Mouse (Mus musculus): ENCODE results near the gene Hadh.

The Hadh gene

DNA sequence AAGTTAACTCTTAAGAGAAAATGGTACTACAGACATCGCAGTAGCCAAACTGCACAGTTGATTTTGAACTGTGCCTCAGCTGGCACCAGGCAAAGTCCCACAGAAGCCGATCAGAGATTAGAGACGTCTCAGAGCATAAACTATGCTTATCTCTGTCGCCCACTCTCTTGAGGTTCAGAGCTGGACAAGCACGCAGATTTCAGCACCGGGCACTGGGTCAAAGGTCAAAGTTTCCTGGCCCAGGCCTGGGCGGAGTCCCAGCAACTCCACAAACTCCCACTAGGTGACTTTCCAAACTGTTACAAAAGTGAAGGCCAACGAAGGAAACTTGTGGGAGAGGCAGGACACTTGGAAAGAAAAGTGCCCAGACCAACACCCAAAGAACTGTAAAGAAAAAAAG lies 744 bp downstream of the Hadh start:
- DNase-seq (ENCODE audit: low spot score in 2 of 2) = peak; percentile 16 to 28

DNA sequence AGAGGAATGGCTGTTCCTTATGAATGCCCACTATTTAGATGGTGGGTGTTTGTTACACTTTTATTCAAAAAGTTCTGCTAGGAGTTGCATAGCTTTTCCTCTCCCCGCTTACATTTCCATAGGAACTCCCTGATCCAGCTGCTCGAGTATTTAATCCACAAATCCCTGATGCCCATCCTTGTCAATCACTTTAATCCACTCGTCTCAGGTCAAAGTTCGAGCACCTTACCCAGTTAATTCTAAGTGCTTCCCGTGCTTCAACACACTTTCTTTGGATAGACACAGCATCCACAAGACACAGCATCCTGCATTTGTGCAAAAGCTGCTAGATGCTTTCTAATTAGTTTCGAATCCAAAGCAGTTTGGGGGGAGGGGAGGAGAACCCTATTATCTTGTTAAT lies 1.5 kb downstream of the Hadh start:
- DNase-seq (ENCODE audit: low spot score in 2 of 2) = no peak

GRCm38 (mm10) chr3:131266366-131267050 lies 5.4 kb downstream of the Hadh start:
- DNase-seq (ENCODE audit: low spot score in 2 of 2) = no peak

GRCm38 (mm10) chr3:131265516-131265915 lies 6.4 kb downstream of the Hadh start:
- DNase-seq (ENCODE audit: low spot score in 2 of 2) = no peak

DNA sequence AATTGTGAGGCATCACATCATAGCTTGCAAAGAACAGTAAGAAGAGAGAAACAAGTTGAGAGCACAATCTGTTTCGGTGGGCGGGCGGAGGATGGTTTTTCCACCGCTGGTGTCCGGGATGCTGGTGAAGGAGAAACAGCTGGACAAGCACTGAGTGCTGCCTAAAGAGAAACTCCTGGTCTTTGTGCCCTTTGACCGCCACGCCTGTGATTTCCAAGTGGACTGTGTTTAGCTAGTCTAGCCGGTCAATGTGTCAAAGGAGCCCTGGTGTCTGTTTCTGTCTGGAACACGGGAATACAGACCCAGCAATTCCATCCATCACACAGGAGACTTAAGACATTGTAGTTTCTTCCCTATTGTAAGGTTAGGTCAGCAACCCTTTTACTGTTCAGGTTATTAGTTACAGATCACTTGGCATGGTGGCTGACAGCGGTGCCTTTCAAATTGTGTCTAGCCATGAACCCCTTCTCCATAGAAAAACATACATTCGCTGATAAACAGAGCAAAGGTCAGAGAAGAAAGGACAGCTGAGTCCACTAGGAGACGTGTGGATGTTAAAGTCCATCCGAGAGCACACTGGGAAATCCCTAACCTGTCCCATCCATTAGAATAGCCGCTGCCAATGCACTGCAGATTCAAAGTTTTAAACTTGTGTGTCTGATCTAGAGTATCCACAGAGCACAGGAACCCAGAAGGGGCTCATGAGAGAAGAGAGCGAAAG lies 8.0 kb downstream of the Hadh start:
- no peak for DNase-seq (ENCODE audit: low spot score in 2 of 2)

- no peak for DNase-seq (ENCODE audit: low spot score in 2 of 2)
Measured at GRCm38 (mm10) chr3:131260418-131260817, 11.5 kb downstream of the Hadh start.

- DNase-seq (ENCODE audit: low spot score in 2 of 2) = no peak
Measured at GRCm38 (mm10) chr3:131259392-131259965, 12.4 kb downstream of the Hadh start.

- DNase-seq (ENCODE audit: low spot score in 2 of 2) = no peak
Measured at GRCm38 (mm10) chr3:131258921-131259320, 13.0 kb downstream of the Hadh start.

GRCm38 (mm10) chr3:131255399-131255981 lies 16.4 kb downstream of the Hadh start:
- DNase-seq (ENCODE audit: low spot score in 2 of 2) = no peak

DNA sequence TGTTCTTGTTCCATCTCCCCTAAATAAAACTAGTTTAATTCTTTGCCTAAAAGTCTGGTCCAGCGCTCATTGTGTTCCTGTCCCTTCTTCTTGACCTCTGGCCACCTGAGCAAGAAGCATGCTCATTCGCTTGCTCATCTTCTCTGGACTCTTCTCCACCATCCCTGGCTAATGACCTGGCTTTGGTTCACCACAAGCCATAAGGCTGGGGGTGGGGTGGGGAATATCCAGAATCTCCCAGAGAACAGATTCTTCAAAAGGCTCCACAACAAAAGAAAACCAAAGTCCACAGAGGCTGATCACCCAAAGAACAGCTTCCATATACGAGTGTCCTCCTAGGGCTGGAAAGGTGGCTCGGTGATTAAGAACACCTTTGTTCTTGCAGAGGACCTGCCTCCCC lies 16.9 kb downstream of the Hadh start:
- no peak for DNase-seq (ENCODE audit: low spot score in 2 of 2)

GRCm38 (mm10) chr3:131251601-131252000 lies 20.3 kb downstream of the Hadh start:
- DNase-seq (ENCODE audit: low spot score in 2 of 2) = no peak

DNA sequence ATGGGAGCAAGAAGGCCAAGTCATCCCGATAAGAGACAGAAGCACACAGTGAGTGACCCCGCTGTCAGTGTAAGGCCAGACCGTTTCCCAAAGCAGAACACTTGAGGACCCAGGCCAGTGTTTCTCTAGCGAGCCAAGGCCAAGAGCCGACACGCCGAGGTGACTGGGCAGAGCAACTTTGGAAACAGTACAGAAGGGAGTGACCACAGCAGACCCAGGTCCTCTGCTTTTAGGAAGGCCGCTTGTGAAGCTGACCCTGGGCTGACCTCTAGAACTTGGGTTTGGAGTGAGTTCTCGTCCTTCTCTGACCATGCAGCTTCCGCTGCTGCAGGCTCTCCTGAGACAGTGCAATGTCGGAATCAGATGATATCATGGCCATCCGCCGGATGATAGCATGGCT lies 20.9 kb downstream of the Hadh start:
- DNase-seq (ENCODE audit: low spot score in 2 of 2) = no peak

- no peak for DNase-seq (ENCODE audit: low spot score in 2 of 2)
Measured at GRCm38 (mm10) chr3:131250283-131250682, 21.6 kb downstream of the Hadh start.

DNA sequence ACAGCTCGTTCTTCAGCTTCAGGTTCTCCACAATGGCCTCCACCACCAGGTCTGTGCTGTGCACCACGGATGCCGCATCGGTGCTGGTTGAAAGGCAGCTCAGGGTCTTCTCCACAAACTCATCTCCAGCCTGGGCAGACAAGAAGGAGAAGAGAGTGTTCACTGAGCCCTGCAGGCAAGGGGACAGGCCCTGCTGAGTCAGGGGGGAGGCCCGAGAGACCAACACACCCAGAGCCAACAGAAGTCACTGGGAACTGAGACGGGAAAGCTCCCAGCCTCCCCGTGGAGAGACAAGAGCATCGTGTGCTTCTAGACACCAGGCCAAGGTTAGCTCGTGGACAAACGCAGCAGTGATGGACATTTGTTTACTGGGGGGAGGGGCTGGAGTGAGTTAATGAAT lies 23.5 kb downstream of the Hadh start:
- no peak for DNase-seq (ENCODE audit: low spot score in 2 of 2)

DNA sequence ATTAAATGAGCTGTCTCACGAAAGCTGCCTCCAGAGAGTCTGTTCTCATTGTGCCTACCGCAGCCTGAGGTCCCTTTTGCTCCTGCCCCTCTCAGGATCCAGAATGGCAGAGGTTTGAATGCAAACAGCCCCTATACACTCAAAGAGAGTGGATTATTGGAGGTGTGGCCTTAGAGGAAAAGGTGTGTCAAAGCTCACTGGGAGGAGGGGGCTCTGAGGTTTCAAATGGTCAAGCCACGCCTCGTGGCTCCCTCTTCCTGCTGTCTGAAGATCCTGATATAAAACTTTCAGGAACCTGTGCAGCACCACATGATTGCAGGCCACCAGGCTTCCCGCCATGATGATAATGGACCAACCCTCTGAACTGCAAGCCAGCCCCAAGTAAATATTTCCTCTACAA lies 24.1 kb downstream of the Hadh start:
- no peak for DNase-seq (ENCODE audit: low spot score in 2 of 2)

DNA sequence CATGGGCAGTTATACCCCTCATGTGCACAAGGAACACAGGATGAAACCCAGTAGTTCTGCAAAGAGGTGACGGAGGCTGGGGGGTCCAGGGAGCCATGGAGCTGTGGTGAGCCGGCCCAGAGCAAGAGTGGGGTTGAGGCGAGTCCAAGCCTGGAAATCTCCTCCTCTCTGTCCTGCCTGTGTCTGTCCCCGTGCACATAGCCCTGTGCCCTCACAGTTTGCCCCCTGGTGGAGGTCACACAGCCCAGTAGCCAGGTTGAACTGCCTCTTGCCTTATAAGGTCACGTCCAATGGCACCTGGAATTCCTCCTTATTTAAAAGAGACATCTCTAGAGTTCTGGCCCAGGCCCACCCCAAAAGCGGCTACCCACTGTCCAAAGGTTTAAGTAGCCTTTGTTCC lies 24.5 kb downstream of the Hadh start:
- no peak for DNase-seq (ENCODE audit: low spot score in 2 of 2)

DNA sequence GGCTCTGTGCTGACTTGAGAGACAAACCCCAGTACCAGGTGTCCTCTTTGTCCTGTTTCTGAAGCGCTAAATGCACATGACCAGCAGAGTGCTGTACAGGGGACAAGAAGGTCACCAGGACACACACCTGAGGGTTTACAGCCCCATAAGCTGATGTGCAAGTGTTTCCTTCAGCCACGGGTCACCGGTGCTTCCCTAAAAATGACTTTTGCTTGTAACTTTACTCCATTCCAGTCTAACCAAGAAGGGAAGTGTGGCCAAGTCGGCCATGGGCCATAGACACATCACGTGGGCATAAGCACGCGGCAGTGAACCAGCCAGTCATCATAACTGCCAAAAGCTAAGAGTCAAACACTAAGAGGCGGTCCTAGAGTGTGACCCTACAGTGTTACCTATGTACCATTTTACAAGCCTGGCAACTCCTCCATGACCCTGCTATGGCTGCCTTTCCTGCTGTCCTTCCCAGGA lies 25.3 kb downstream of the Hadh start:
- DNase-seq (ENCODE audit: low spot score in 2 of 2) = no peak

- DNase-seq (ENCODE audit: low spot score in 2 of 2) = no peak
Measured at GRCm38 (mm10) chr3:131245766-131246578, 25.9 kb downstream of the Hadh start.

DNA sequence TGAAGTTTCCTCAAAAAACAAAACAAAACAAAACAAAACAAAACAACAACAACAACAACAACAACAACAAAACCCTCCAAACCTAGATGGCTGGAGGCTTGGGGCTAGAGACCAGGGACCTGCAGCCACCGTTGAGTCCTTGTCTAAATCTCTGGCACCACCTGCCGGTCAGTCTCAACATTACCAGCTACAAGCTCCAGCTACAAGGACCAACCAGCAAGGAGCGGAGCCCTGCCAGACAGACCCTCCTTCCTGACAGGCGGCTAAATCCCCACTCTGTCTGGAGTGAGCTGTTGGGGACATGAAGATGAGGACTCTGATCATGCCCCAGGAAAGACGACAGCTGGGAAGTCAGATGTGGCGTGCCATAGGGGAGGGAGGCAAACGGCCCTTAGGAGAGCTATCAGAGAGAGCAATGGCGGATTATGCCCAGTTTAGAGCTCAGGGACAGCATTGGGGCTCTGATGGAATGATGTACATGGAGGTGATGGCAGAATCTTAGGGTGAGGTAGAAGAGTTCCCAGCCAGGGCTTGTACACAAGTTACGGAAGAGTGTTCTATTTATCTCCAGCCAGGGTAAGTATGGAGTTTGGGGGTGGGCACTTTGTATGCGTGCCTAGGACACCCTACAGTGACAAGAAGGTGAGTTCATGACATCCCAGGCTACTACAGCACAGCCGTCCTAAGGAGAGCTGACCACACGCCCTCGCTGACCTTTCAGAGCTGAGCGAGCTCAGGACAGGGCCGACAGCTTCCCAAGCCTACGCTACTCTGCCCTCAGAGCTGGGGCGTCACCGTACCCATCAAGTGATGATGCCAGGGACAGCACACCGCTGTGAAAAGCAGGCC lies 33.9 kb downstream of the Hadh start:
- peak; percentile 27 to 38 for DNase-seq (ENCODE audit: low spot score in 2 of 2)

- no peak for DNase-seq (ENCODE audit: low spot score in 2 of 2)
Measured at GRCm38 (mm10) chr3:131237061-131237460, 34.8 kb downstream of the Hadh start.

DNA sequence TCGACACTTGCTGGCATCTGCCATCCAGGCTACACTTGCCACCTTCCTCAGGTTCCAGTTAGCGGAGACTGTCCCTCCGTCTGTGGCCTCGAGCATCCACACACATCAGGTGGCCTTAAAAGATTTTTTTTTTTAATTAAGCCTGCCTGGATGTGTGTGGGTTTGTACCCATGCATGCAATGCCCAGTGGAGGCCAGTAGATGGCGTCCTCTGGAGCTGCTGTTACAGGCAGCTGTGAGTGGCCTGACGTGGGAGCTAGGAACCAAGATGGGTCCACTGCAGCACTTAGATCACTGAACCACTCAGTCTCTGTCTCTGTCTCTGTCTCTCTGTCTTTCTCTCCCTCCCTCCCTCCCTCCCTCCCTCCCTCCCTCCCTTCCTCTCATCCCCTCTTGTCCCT lies 43.8 kb downstream of the Hadh start:
- no peak for DNase-seq (ENCODE audit: low spot score in 2 of 2)
